Mouse (Mus musculus): ENCODE measurements around the gene Tpm4. TPM values are rescaled to one million over a fixed set of nuclear protein-coding genes. Genes with fewer than 3 reads are reported as not detected.
"Not testable (repeated sequence)": the region's sequence is repeated elsewhere in the genome, so short reads cannot be mapped to it uniquely, and the experiment has no call there.

The Tpm4 gene
- 247 and 252 TPM in 2 replicates for polyA plus RNA-seq (2014; fragmentation: Nextera tagmentation; extraction: Ambion mirVana)

- Histone ChIP-seq H3K4me3 (ENCODE audit: low read depth, low read length) (peak within 1 kb of the TSS; percentile 78), H3K9me3 (replicated peaks; ENCODE audit: control insufficient read depth, low read length) (no peaks in the 10 kb centered on the region), H3K9ac (ENCODE audit: low read length) (peak within 1 kb of the TSS; percentile 97), H3K4me1 (ENCODE audit: control insufficient read depth, insufficient read depth, low read length) (peaks cover 11% of the 10 kb centered on the region), H3K27me3 (replicated peaks; ENCODE audit: control insufficient read depth, insufficient read depth, low read length) (no peaks in the 10 kb centered on the region), H3K36me3 (ENCODE audit: control insufficient read depth, insufficient read depth, low read length) (peaks cover 17% of the 10 kb centered on the region), H3K4me2 (ENCODE audit: low read length) (peak within 1 kb of the TSS; percentile 92), H3K27ac (ENCODE audit: low read depth, low read length) (peak within 1 kb of the TSS; percentile 92)
- ATAC-seq (peak; percentile 79), DNase-seq (ENCODE audit: low spot score) (no peak)
- 2% methylated on average over 48 of the region's 49 CpGs for WGBS
These were observed at the start of gene Tpm4 for GRCm38 (mm10) chr8:72134756-72135445. Tpm4 (plus strand) TSS chr8:72134975.

- not testable (repeated sequence) for H3K27ac ChIP-seq (ENCODE audit: low read depth, low read length); H3K9me3 ChIP-seq (replicated peaks; ENCODE audit: control insufficient read depth, low read length); H3K4me1 ChIP-seq (ENCODE audit: control insufficient read depth, insufficient read depth, low read length); H3K27me3 ChIP-seq (replicated peaks; ENCODE audit: control insufficient read depth, insufficient read depth, low read length); H3K4me3 ChIP-seq (ENCODE audit: low read depth, low read length); H3K9ac ChIP-seq (ENCODE audit: low read length); ATAC-seq; H3K36me3 ChIP-seq (ENCODE audit: control insufficient read depth, insufficient read depth, low read length); DNase-seq (ENCODE audit: low spot score); H3K4me2 ChIP-seq (ENCODE audit: low read length)
- 86% methylated on average over 3 of the region's 3 CpGs for WGBS
These were observed 47.2 kb upstream of the Tpm4 start for GRCm38 (mm10) chr8:72087611-72088010.

GRCm38 (mm10) chr8:72096721-72097120 is 38.1 kb upstream of the Tpm4 start:
- not testable (repeated sequence) for H3K27ac ChIP-seq (ENCODE audit: low read depth, low read length); ATAC-seq; H3K9me3 ChIP-seq (replicated peaks; ENCODE audit: control insufficient read depth, low read length); H3K4me2 ChIP-seq (ENCODE audit: low read length); H3K36me3 ChIP-seq (ENCODE audit: control insufficient read depth, insufficient read depth, low read length); DNase-seq (ENCODE audit: low spot score); H3K9ac ChIP-seq (ENCODE audit: low read length); H3K4me1 ChIP-seq (ENCODE audit: control insufficient read depth, insufficient read depth, low read length); H3K27me3 ChIP-seq (replicated peaks; ENCODE audit: control insufficient read depth, insufficient read depth, low read length); H3K4me3 ChIP-seq (ENCODE audit: low read depth, low read length)

- DNase-seq (ENCODE audit: low spot score); H3K9ac ChIP-seq (ENCODE audit: low read length): not testable (repeated sequence)
These were observed 35.2 kb upstream of the Tpm4 start for GRCm38 (mm10) chr8:72099377-72100103.

GRCm38 (mm10) chr8:72105165-72105564 is 29.6 kb upstream of the Tpm4 start:
- WGBS = 25% methylated on average over 4 of the region's 4 CpGs
- Histone ChIP-seq H3K4me2 (ENCODE audit: low read length) (no peak overlapping the region), H3K4me3 (ENCODE audit: low read depth, low read length) (no peak overlapping the region), H3K9ac (ENCODE audit: low read length) (no peak overlapping the region), H3K36me3 (ENCODE audit: control insufficient read depth, insufficient read depth, low read length) (no peaks in the 10 kb centered on the region), H3K27me3 (replicated peaks; ENCODE audit: control insufficient read depth, insufficient read depth, low read length) (no peaks in the 10 kb centered on the region), H3K4me1 (ENCODE audit: control insufficient read depth, insufficient read depth, low read length) (no peaks in the 10 kb centered on the region), H3K9me3 (replicated peaks; ENCODE audit: control insufficient read depth, low read length) (no peaks in the 10 kb centered on the region), H3K27ac (ENCODE audit: low read depth, low read length) (no peak overlapping the region)
- DNase-seq (ENCODE audit: low spot score) (no peak), ATAC-seq (no peak)

More at GRCm38 (mm10) chr8:72099377-72100103, 35.2 kb upstream of the Tpm4 start:
- 67% methylated on average over 6 of the region's 7 CpGs for WGBS
- not testable (repeated sequence) for H3K36me3 ChIP-seq (ENCODE audit: control insufficient read depth, insufficient read depth, low read length); H3K27me3 ChIP-seq (replicated peaks; ENCODE audit: control insufficient read depth, insufficient read depth, low read length); ATAC-seq; H3K4me3 ChIP-seq (ENCODE audit: low read depth, low read length); H3K27ac ChIP-seq (ENCODE audit: low read depth, low read length); H3K9me3 ChIP-seq (replicated peaks; ENCODE audit: control insufficient read depth, low read length); H3K4me1 ChIP-seq (ENCODE audit: control insufficient read depth, insufficient read depth, low read length); H3K4me2 ChIP-seq (ENCODE audit: low read length)

DNA sequence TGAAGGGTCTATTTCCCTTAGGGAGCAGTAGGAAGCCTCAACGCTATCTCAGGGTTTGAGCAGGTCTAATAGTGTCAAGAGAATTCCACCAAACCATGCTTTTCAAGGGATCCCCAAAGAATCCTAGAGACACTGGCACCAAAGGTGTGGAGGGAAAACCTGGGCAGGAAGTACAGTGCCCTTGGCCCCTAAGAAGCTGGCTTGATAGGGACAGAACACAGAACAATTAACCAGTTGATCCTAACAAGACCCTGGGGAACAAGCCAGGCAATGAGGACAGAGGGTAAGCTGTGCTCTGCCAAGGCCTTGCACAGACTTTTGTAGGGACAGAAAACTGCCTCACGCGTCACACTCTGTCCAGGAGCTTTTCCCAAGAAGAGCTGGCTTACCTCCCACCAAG is 28.0 kb upstream of the Tpm4 start, which contains the start of gene Olfr374:
Olfr374 (plus strand) TSS at position 301 of the 400 bp plus-strand sequence.
- no peak within 1 kb of the TSS for H3K9ac ChIP-seq (ENCODE audit: low read length)
- DNase-seq (ENCODE audit: low spot score) = no peak
- no peak within 1 kb of the TSS for H3K27ac ChIP-seq (ENCODE audit: low read depth, low read length)
- H3K4me2 ChIP-seq (ENCODE audit: low read length) = no peak within 1 kb of the TSS
- H3K27me3 ChIP-seq (replicated peaks; ENCODE audit: control insufficient read depth, insufficient read depth, low read length) = no peaks in the 10 kb centered on the region
- no peaks in the 10 kb centered on the region for H3K9me3 ChIP-seq (replicated peaks; ENCODE audit: control insufficient read depth, low read length)
- no peak within 1 kb of the TSS for H3K4me3 ChIP-seq (ENCODE audit: low read depth, low read length)
- no peaks in the 10 kb centered on the region for H3K4me1 ChIP-seq (ENCODE audit: control insufficient read depth, insufficient read depth, low read length)
- WGBS = 89% methylated on average over 3 of the region's 3 CpGs
- no peaks in the 10 kb centered on the region for H3K36me3 ChIP-seq (ENCODE audit: control insufficient read depth, insufficient read depth, low read length)
- no peak for ATAC-seq

DNA sequence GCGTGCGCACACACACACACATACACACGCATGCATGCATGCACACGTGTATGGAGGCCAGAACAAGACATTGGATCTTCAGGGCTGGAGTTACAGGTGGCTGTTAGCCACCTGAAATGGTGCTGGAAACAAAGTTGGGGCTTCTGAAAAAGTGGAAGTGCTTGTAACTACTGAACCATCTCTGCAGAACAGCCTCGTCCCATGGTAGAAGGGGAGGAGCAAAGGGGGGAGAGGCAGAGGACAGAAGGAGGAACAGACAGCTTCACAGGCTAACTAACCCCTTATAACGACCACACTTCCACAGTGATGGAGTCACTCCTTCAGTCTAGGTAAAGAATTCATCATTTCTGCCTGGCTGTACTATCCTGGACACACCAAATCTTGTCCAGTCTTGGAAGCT is 23.9 kb upstream of the Tpm4 start:
- Histone ChIP-seq H3K36me3 (ENCODE audit: control insufficient read depth, insufficient read depth, low read length) (no peaks in the 10 kb centered on the region), H3K4me3 (ENCODE audit: low read depth, low read length) (no peak overlapping the region), H3K9me3 (replicated peaks; ENCODE audit: control insufficient read depth, low read length) (no peaks in the 10 kb centered on the region), H3K4me1 (ENCODE audit: control insufficient read depth, insufficient read depth, low read length) (no peaks in the 10 kb centered on the region), H3K27ac (ENCODE audit: low read depth, low read length) (no peak overlapping the region), H3K4me2 (ENCODE audit: low read length) (no peak overlapping the region), H3K9ac (ENCODE audit: low read length) (no peak overlapping the region), H3K27me3 (replicated peaks; ENCODE audit: control insufficient read depth, insufficient read depth, low read length) (no peaks in the 10 kb centered on the region)
- ATAC-seq = no peak
- DNase-seq (ENCODE audit: low spot score) = no peak
- 76% methylated on average over 6 of the region's 6 CpGs for WGBS

DNA sequence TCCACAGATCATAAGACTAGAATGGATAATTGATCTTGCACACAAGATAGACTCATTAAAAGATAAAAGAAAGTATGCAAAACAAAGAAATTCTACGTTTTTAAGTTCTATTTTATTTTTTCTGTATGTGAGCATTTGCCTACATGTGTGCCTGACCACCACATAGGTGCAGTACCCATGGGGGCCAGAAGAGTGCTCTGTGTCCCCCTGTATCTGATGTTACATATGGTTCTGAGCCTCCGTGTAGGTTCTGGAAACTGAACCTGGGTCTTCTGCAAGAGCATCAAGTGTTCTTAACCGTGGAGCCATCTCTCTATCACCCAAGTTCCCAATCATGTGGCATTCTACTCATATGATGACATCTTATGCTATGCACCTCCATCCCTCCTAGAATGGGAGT is 22.3 kb upstream of the Tpm4 start:
- WGBS = 73% methylated on average over 3 of the region's 3 CpGs
- no peak overlapping the region for H3K4me3 ChIP-seq (ENCODE audit: low read depth, low read length)
- no peak overlapping the region for H3K9ac ChIP-seq (ENCODE audit: low read length)
- H3K27me3 ChIP-seq (replicated peaks; ENCODE audit: control insufficient read depth, insufficient read depth, low read length) = no peaks in the 10 kb centered on the region
- DNase-seq (ENCODE audit: low spot score) (no peak), ATAC-seq (no peak)
- H3K4me1 ChIP-seq (ENCODE audit: control insufficient read depth, insufficient read depth, low read length) = no peaks in the 10 kb centered on the region
- H3K9me3 ChIP-seq (replicated peaks; ENCODE audit: control insufficient read depth, low read length) = no peaks in the 10 kb centered on the region
- H3K36me3 ChIP-seq (ENCODE audit: control insufficient read depth, insufficient read depth, low read length) = no peaks in the 10 kb centered on the region
- H3K4me2 ChIP-seq (ENCODE audit: low read length) = no peak overlapping the region
- H3K27ac ChIP-seq (ENCODE audit: low read depth, low read length) = no peak overlapping the region

- Histone ChIP-seq H3K9ac (ENCODE audit: low read length) (no peak overlapping the region), H3K4me1 (ENCODE audit: control insufficient read depth, insufficient read depth, low read length) (no peaks in the 10 kb centered on the region), H3K4me3 (ENCODE audit: low read depth, low read length) (no peak overlapping the region), H3K27ac (ENCODE audit: low read depth, low read length) (no peak overlapping the region), H3K9me3 (replicated peaks; ENCODE audit: control insufficient read depth, low read length) (no peaks in the 10 kb centered on the region), H3K27me3 (replicated peaks; ENCODE audit: control insufficient read depth, insufficient read depth, low read length) (no peaks in the 10 kb centered on the region), H3K36me3 (ENCODE audit: control insufficient read depth, insufficient read depth, low read length) (no peaks in the 10 kb centered on the region), H3K4me2 (ENCODE audit: low read length) (no peak overlapping the region)
- no peak for ATAC-seq
- 93% methylated on average over 2 of the region's 2 CpGs for WGBS
- DNase-seq (ENCODE audit: low spot score) = no peak
These were observed 19.6 kb upstream of the Tpm4 start for GRCm38 (mm10) chr8:72115202-72115601.

All from forebrain, embryonic 14.5 days (tissue).